Mouse (Mus musculus): Measurements from ENCODE around the gene Srp54a. TPM values are rescaled to one million over a fixed set of nuclear protein-coding genes. Genes with fewer than 3 reads are reported as not detected.
"Not testable (repeated sequence)": the region's sequence is repeated elsewhere in the genome, so short reads cannot be mapped to it uniquely, and the experiment has no call there.

Gene Srp54a
- polyA plus RNA-seq (2014; fragmentation: Nextera tagmentation; extraction: Ambion mirVana): 176 and 184 TPM in 2 replicates

- DNase-seq (ENCODE audit: low spot score, missing footprints): peak; percentile 100
- H3K36me3 ChIP-seq (ENCODE audit: control insufficient read depth, insufficient read depth, low read length); H3K27me3 ChIP-seq (ENCODE audit: control insufficient read depth, insufficient read depth, low read length); H3K9me3 ChIP-seq (ENCODE audit: control insufficient read depth, low read length); H3K4me1 ChIP-seq (ENCODE audit: control insufficient read depth, insufficient read depth, low read length): not testable (repeated sequence)
- peak within 1 kb of the TSS; percentile 61 for H3K9ac ChIP-seq (ENCODE audit: low read length)
- peak within 1 kb of the TSS; percentile 40; the same call in 1 of the 2 replicates for H3K27ac ChIP-seq (ENCODE audit: low read depth, low read length)
- peak; percentile 99 for ATAC-seq (ENCODE audit: low FRiP score)
- WGBS: under 1% methylated on average over 59 of the region's 60 CpGs
- peak within 1 kb of the TSS; percentile 58 for H3K4me2 ChIP-seq
- H3K4me3 ChIP-seq (ENCODE audit: low read depth, low read length): peak within 1 kb of the TSS; percentile 55
Measured at GRCm38 (mm10) chr12:55079726-55080600, at the start of gene Srp54a, which contains the start of gene 2700097O09Rik. TSS of gene Srp54a (plus strand) at chr12:55080262. TSS of gene 2700097O09Rik (minus strand) at chr12:55080110.

GRCm38 (mm10) chr12:55041011-55041410 is 39.1 kb upstream of the Srp54a start:
- no peaks in the 10 kb centered on the region for H3K27me3 ChIP-seq (ENCODE audit: control insufficient read depth, insufficient read depth, low read length)
- H3K4me1 ChIP-seq (ENCODE audit: control insufficient read depth, insufficient read depth, low read length): no peaks in the 10 kb centered on the region
- WGBS: 87% methylated on average over 15 of the region's 15 CpGs
- H3K9ac ChIP-seq (ENCODE audit: low read length): no peak overlapping the region
- no peak overlapping the region for H3K4me3 ChIP-seq (ENCODE audit: low read depth, low read length)
- no peaks in the 10 kb centered on the region for H3K9me3 ChIP-seq (ENCODE audit: control insufficient read depth, low read length)
- ATAC-seq (ENCODE audit: low FRiP score): no peak
- H3K36me3 ChIP-seq (ENCODE audit: control insufficient read depth, insufficient read depth, low read length): no peaks in the 10 kb centered on the region
- H3K4me2 ChIP-seq: no peak overlapping the region
- no peak overlapping the region for H3K27ac ChIP-seq (ENCODE audit: low read depth, low read length)
- DNase-seq (ENCODE audit: low spot score, missing footprints): no peak

DNA sequence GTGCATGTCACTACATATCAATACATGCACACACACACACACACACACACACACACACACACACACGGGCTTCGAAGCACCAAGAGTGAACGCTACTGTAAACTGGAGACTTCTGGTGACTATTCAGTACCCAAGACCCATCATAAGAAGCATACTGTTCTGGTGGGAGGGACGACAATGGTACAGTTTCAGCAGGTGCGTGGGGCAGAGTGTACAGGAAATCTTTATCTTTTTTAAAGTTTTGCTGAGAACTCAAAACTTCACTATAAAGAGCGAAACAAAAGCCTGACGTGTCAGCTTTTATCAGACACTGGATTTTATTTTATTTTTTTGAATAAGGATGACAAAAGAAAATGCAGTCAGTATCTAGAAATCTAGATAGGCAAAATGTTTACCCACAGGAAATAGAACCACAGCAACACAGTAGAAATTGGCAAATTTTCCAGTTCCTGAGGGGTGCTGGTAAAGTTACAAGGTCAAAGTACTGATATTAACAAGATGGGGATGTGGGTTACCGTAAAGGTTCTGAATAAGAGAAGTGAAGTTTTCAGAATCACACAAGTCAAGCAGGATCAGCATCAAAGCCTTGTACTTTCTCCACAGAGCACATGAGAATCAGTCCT is 30.2 kb upstream of the Srp54a start:
- Histone ChIP-seq H3K4me1 (ENCODE audit: control insufficient read depth, insufficient read depth, low read length) (no peaks in the 10 kb centered on the region), H3K4me3 (ENCODE audit: low read depth, low read length) (no peak overlapping the region), H3K27ac (ENCODE audit: low read depth, low read length) (no peak overlapping the region), H3K36me3 (ENCODE audit: control insufficient read depth, insufficient read depth, low read length) (no peaks in the 10 kb centered on the region), H3K9me3 (ENCODE audit: control insufficient read depth, low read length) (no peaks in the 10 kb centered on the region), H3K27me3 (ENCODE audit: control insufficient read depth, insufficient read depth, low read length) (no peaks in the 10 kb centered on the region), H3K9ac (ENCODE audit: low read length) (no peak overlapping the region), H3K4me2 (no peak overlapping the region)
- ATAC-seq (ENCODE audit: low FRiP score) (no peak), DNase-seq (ENCODE audit: low spot score, missing footprints) (no peak)
- 93% methylated on average over 8 of the region's 8 CpGs for WGBS

DNA sequence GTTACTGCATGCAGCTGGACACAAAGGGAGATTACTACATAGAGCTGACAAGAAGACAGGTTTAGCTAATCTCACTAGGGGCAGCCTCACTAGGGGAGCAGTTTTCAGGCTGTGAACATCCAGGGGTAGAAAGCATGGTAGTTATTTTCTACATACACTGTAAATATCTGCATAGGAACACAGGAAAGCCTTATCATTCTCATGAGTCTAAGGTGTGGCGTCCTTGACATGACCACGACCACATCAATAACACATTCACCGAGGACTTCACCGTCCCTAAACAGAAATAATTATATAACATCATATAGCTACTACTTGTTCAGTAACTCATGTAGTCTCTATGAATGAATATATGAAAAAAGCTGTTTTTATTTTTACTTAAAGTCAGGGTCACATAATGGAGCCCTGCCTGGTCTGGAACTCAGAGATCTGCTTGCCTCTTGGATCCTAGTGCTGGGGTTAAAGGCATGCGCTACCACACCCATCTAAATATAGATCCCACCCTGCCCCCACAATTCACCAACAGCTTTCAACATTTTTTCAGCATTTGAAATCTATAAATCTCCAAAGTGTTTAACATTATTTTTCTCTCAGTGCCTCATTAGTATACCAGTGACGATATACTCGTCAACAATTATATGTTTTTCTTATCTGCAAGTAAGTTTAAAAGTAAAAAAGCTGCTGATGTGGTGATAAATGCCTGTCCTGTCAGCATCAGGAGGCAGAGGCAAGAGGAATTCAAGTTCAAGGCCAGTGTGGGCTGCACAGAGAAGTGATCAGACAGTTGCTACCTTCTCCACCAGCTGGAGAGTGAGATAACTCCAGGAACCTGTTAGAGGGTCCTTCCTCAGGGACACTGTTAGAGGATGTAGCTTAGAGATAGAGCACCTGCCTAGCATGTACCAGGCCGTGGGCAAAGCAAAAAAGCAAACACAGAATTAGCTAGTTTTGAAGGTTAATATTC is 28.6 kb upstream of the Srp54a start:
- Histone ChIP-seq H3K4me3 (ENCODE audit: low read depth, low read length) (no peak overlapping the region), H3K4me2 (no peak overlapping the region), H3K27ac (ENCODE audit: low read depth, low read length) (no peak overlapping the region), H3K4me1 (ENCODE audit: control insufficient read depth, insufficient read depth, low read length) (no peaks in the 10 kb centered on the region), H3K27me3 (ENCODE audit: control insufficient read depth, insufficient read depth, low read length) (no peaks in the 10 kb centered on the region), H3K9me3 (ENCODE audit: control insufficient read depth, low read length) (no peaks in the 10 kb centered on the region), H3K9ac (ENCODE audit: low read length) (no peak overlapping the region), H3K36me3 (ENCODE audit: control insufficient read depth, insufficient read depth, low read length) (no peaks in the 10 kb centered on the region)
- 87% methylated on average over 8 of the region's 8 CpGs for WGBS
- no peak for ATAC-seq (ENCODE audit: low FRiP score)
- no peak for DNase-seq (ENCODE audit: low spot score, missing footprints)

GRCm38 (mm10) chr12:55053267-55053666 is 26.8 kb upstream of the Srp54a start:
- H3K9ac ChIP-seq (ENCODE audit: low read length): no peak overlapping the region
- WGBS: 93% methylated on average over 7 of the region's 7 CpGs
- ATAC-seq (ENCODE audit: low FRiP score) (no peak), DNase-seq (ENCODE audit: low spot score, missing footprints) (no peak)
- no peaks in the 10 kb centered on the region for H3K9me3 ChIP-seq (ENCODE audit: control insufficient read depth, low read length)
- H3K36me3 ChIP-seq (ENCODE audit: control insufficient read depth, insufficient read depth, low read length): no peaks in the 10 kb centered on the region
- no peaks in the 10 kb centered on the region for H3K4me1 ChIP-seq (ENCODE audit: control insufficient read depth, insufficient read depth, low read length)
- H3K4me3 ChIP-seq (ENCODE audit: low read depth, low read length): no peak overlapping the region
- no peak overlapping the region for H3K27ac ChIP-seq (ENCODE audit: low read depth, low read length)
- H3K4me2 ChIP-seq: no peak overlapping the region
- H3K27me3 ChIP-seq (ENCODE audit: control insufficient read depth, insufficient read depth, low read length): no peaks in the 10 kb centered on the region

- WGBS: 91% methylated on average over 2 of the region's 2 CpGs
- H3K4me1 ChIP-seq (ENCODE audit: control insufficient read depth, insufficient read depth, low read length): no peaks in the 10 kb centered on the region
Measured at GRCm38 (mm10) chr12:55054551-55055241, 25.4 kb upstream of the Srp54a start.

GRCm38 (mm10) chr12:55056703-55057102 is 23.4 kb upstream of the Srp54a start:
- Histone ChIP-seq H3K9ac (ENCODE audit: low read length) (no peak overlapping the region), H3K4me1 (ENCODE audit: control insufficient read depth, insufficient read depth, low read length) (no peaks in the 10 kb centered on the region), H3K36me3 (ENCODE audit: control insufficient read depth, insufficient read depth, low read length) (no peaks in the 10 kb centered on the region), H3K27me3 (ENCODE audit: control insufficient read depth, insufficient read depth, low read length) (no peaks in the 10 kb centered on the region), H3K4me2 (no peak overlapping the region), H3K4me3 (ENCODE audit: low read depth, low read length) (no peak overlapping the region), H3K27ac (ENCODE audit: low read depth, low read length) (no peak overlapping the region), H3K9me3 (ENCODE audit: control insufficient read depth, low read length) (no peaks in the 10 kb centered on the region)
- 95% methylated on average over 2 of the region's 2 CpGs for WGBS
- DNase-seq (ENCODE audit: low spot score, missing footprints): no peak
- no peak for ATAC-seq (ENCODE audit: low FRiP score)

More at GRCm38 (mm10) chr12:55054551-55055241, 25.4 kb upstream of the Srp54a start:
- Histone ChIP-seq H3K4me3 (ENCODE audit: low read depth, low read length) (no peak overlapping the region), H3K9me3 (ENCODE audit: control insufficient read depth, low read length) (no peaks in the 10 kb centered on the region), H3K27ac (ENCODE audit: low read depth, low read length) (no peak overlapping the region), H3K4me2 (no peak overlapping the region), H3K27me3 (ENCODE audit: control insufficient read depth, insufficient read depth, low read length) (no peaks in the 10 kb centered on the region), H3K36me3 (ENCODE audit: control insufficient read depth, insufficient read depth, low read length) (no peaks in the 10 kb centered on the region), H3K9ac (ENCODE audit: low read length) (no peak overlapping the region)
- no peak for ATAC-seq (ENCODE audit: low FRiP score)
- no peak for DNase-seq (ENCODE audit: low spot score, missing footprints)

DNA sequence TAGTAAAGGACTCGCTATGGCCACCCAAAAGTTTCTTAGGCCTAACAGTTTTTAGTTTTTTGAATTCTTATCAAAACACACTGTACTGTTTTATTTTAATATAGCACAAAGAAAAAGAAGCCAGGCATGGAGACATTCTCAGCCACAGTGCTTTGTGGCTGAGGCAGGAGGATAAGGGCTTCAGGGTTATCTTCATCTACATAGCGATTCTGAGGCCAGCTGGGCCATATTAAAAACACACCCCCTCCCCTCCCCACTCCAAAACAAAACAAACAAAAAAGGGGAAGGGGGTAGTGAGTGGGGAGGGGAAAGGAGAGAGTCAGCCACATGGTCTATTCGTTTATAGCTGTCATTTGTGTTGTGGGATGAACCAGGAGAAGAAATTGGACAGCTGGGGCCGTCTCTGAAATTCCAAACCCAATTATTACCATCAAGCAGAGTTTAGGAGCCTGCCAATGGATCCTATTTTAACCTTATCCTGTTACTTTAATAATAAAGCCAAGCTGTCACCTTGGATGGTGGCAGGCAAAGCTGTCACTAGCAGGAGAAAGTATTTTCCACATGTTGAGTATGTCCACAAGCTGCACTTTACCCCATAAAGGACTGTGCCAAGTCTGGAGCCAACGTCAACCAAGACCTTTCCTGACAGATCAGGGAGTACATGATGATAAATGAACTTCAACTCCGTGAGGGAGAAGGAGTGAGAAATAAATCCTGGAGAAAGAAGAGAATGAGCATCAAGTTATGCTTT is 21.0 kb upstream of the Srp54a start:
- H3K4me2 ChIP-seq: no peak overlapping the region
- no peak overlapping the region for H3K9ac ChIP-seq (ENCODE audit: low read length)
- no peaks in the 10 kb centered on the region for H3K36me3 ChIP-seq (ENCODE audit: control insufficient read depth, insufficient read depth, low read length)
- H3K4me1 ChIP-seq (ENCODE audit: control insufficient read depth, insufficient read depth, low read length): no peaks in the 10 kb centered on the region
- 83% methylated on average over 6 of the region's 6 CpGs for WGBS
- H3K27me3 ChIP-seq (ENCODE audit: control insufficient read depth, insufficient read depth, low read length): no peaks in the 10 kb centered on the region
- H3K27ac ChIP-seq (ENCODE audit: low read depth, low read length): no peak overlapping the region
- DNase-seq (ENCODE audit: low spot score, missing footprints): no peak
- no peaks in the 10 kb centered on the region for H3K9me3 ChIP-seq (ENCODE audit: control insufficient read depth, low read length)
- ATAC-seq (ENCODE audit: low FRiP score): no peak
- H3K4me3 ChIP-seq (ENCODE audit: low read depth, low read length): no peak overlapping the region
